Mouse (Mus musculus) embryonic fibroblast, embryonic 13.5 days (primary cell): ENCODE measurements at regions not wholly inside any gene's neighbourhood (a gene's known extent, or its start where the extent isn't known, plus 50 kb on each side); places are given as distances from the start of the nearest gene placed in this dataset.

Experiments
- CTCF ChIP-seq: IDR thresholded peaks from 2 replicates; pipeline ENCODE4 v1.5.1; 2011; ENCODE audit warnings: mild to moderate bottlenecking, control low read depth, low read length, moderate library complexity, borderline replicate concordance; ENCODE audit not compliant: insufficient read depth
- POLR2A ChIP-seq: IDR thresholded peaks from 2 replicates; pipeline ENCODE4 v1.6.1; 2011; ENCODE audit warnings: low read depth, mild to moderate bottlenecking, control low read depth, low read length, moderate library complexity

DNA sequence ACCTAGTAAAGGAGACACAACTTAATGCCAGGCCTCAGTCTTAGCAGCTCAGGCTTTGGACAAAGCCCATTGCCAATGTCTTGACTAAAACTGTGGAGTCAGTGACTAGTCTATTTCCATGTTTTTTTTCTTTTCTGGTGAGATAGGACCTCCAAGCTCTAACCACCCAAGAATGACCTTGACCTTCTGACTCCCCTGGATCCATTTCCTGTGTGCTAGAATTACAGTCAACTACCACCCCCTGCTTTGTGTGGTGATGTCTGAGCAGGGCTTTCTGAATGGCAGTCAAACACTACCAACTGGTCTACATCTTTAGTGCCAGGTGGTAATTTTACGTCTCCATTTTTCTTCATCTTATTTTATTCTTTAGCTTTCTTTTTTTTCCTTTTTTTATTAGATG, 51.3 kb upstream of the Rnf138rt1 start:
- TF ChIP-seq CTCF = no peak
- TF ChIP-seq POLR2A = no peak
